Mouse (Mus musculus) small intestine, adult 2 months (tissue): Measurements from ENCODE around the gene Ddb1.

Source experiments
- CTCF ChIP-seq: fragments of 200-500 bp; IDR thresholded peaks from 2 replicates; pipeline ENCODE4 v1.5.1; 2012; ENCODE audit warnings: low read depth, mild to moderate bottlenecking, control low read depth, inconsistent platforms, low read length, moderate library complexity, mixed read lengths; ENCODE audit not compliant: insufficient replicate concordance, insufficient read length; ENCODE audit errors: extremely low read depth
- POLR2A ChIP-seq: fragments of 200-500 bp; IDR thresholded peaks from 2 replicates; pipeline ENCODE4 v1.6.1; 2012; ENCODE audit warnings: low read depth, mild to moderate bottlenecking, control low read depth, inconsistent platforms, low read length, moderate library complexity

DNA sequence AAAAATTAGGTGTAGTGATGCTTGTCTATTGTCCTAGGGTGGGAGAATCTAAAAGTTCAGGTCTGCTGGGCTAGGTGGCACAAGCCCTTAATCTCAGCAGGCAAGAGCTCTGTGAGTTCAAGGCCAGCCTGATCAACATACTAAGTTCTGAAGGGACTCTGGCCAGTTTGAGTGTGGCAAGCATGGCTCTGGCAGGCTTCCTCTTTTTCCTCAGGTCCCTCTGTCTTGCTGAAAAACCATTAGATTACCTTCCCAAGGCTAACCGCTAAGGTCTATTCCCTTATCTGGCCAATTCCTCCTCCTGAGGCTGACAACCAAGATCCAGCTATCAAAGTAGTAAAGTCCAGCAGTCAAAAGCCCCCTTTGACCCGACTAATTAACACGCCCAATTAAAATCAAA is 57.5 kb downstream of the Ddb1 start:
- no peak for TF ChIP-seq CTCF
- no peak for TF ChIP-seq POLR2A
